Mouse (Mus musculus) urinary bladder, postnatal 4 days (tissue): ENCODE measurements around the gene Bst1.

Experiments
- DNase-seq, 2 experiments: peaks; one replicate each; pipeline ENCODE4 v3.0.0; 2021 to 2022; ENCODE audit warnings: low spot score in 2 of 2

Gene Bst1

GRCm38 (mm10) chr5:43855769-43856168 lies 37.1 kb downstream of the Bst1 start:
- DNase-seq = no peak

GRCm38 (mm10) chr5:43859663-43860062 lies 41.0 kb downstream of the Bst1 start:
- no peak for DNase-seq

GRCm38 (mm10) chr5:43860096-43860495 lies 41.4 kb downstream of the Bst1 start:
- DNase-seq = no peak

- DNase-seq = no peak
Observed at GRCm38 (mm10) chr5:43860670-43861431, 42.2 kb downstream of the Bst1 start.

GRCm38 (mm10) chr5:43863642-43864041 lies 45.0 kb downstream of the Bst1 start:
- DNase-seq = no peak

- no peak for DNase-seq
Observed at GRCm38 (mm10) chr5:43865316-43865715, 46.6 kb downstream of the Bst1 start.

GRCm38 (mm10) chr5:43868253-43868652 lies 49.6 kb downstream of the Bst1 start, which contains the start of gene Cd38:
Cd38 (plus strand) TSS chr5:43868553.
- no peak for DNase-seq

GRCm38 (mm10) chr5:43868711-43869600 lies 50.3 kb downstream of the Bst1 start:
- peak in 1 of 2 experiments; percentile 60 for DNase-seq

GRCm38 (mm10) chr5:43871845-43872244 lies 53.2 kb downstream of the Bst1 start:
- no peak for DNase-seq

- DNase-seq = no peak
Observed at GRCm38 (mm10) chr5:43872652-43873051, 54.0 kb downstream of the Bst1 start.

GRCm38 (mm10) chr5:43882034-43882433 lies 63.3 kb downstream of the Bst1 start:
- DNase-seq = no peak

- no peak for DNase-seq
Observed at GRCm38 (mm10) chr5:43885060-43885820, 66.6 kb downstream of the Bst1 start.

- DNase-seq = no peak
Observed at GRCm38 (mm10) chr5:43892386-43892785, 73.7 kb downstream of the Bst1 start.
